Mouse (Mus musculus) G1E (cell line): Measurements from ENCODE around the gene Rsl24d1. TPM values are rescaled to one million over a fixed set of nuclear protein-coding genes. Genes with fewer than 3 reads are reported as not detected.

Source experiments
- ATAC-seq: 2 replicates; pipeline ENCODE4 v1.8.0; 2016; ENCODE audit warnings: mild to moderate bottlenecking; ENCODE audit not compliant: insufficient number of reproducible peaks, poor library complexity, low FRiP score, severe bottlenecking; ENCODE audit errors: extremely low read depth
- DNase-seq: peaks from one replicate; pipeline ENCODE4 v3.0.0; 2012; ENCODE audit warnings: low spot score
- H3K27me3 ChIP-seq: 2 replicates; pipeline ENCODE4 v1.6.1; 2012; ENCODE audit warnings: mild to moderate bottlenecking, low read length, inconsistent platforms; ENCODE audit not compliant: insufficient read depth
- H3K36me3 ChIP-seq: replicated peaks from 2 replicates; pipeline ENCODE3; 2012; ENCODE audit warnings: mild to moderate bottlenecking, inconsistent platforms
- H3K4me1 ChIP-seq: 2 replicates; pipeline ENCODE4 v1.6.1; 2012; ENCODE audit warnings: low read depth, low read length, inconsistent platforms, mixed read lengths; ENCODE audit not compliant: insufficient read depth
- H3K4me3 ChIP-seq: 2 replicates; pipeline ENCODE4 v1.5.1; 2012; ENCODE audit warnings: low read depth, mild to moderate bottlenecking, inconsistent platforms, low read length, moderate library complexity, mixed read lengths
- H3K9me3 ChIP-seq: replicated peaks from 2 replicates; pipeline ENCODE4 v1.6.1; 2012; ENCODE audit warnings: inconsistent platforms
- CTCF ChIP-seq: IDR thresholded peaks from 2 replicates; pipeline ENCODE4 v1.5.1; 2012; ENCODE audit warnings: low read depth, low read length, inconsistent platforms, mixed read lengths
- GATA1 ChIP-seq: IDR thresholded peaks from 2 replicates; pipeline ENCODE4 v1.6.1; 2012; ENCODE audit warnings: borderline replicate concordance, low read length, inconsistent platforms, mixed read lengths
- GATA2 ChIP-seq: IDR thresholded peaks from 2 replicates; pipeline ENCODE4 v1.6.1; 2012; ENCODE audit warnings: low read depth, low read length, inconsistent platforms, borderline replicate concordance
- POLR2AphosphoS5 ChIP-seq: IDR thresholded peaks from 2 replicates; pipeline ENCODE4 v1.6.1; 2012; ENCODE audit warnings: low read depth, low read length, inconsistent platforms; ENCODE audit not compliant: insufficient replicate concordance
- TAL1 ChIP-seq: conservative IDR thresholded peaks from 2 replicates; pipeline ENCODE4 v1.6.1; 2012; ENCODE audit warnings: low read depth, low read length, inconsistent platforms, mixed read lengths
- polyA plus RNA-seq: library from polyadenylated mRNA; stranded (reverse); fragments of >175 nt; gene quantifications from 2 replicates; pipeline ENCODE4 v1.2.3, GENCODE M21; 2012
- total RNA-seq, 2 experiments: library from RNA; stranded (forward) in 1 of 2; stranded (reverse) in 1 of 2; fragments of 200-1000 nt in 1 of 2; fragments of >200 nt in 1 of 2; fragmentation: Nextera tagmentation in 1 of 2; gene quantifications; 2 replicates each; pipeline ENCODE4 v1.2.3; 2014 to 2017

Rsl24d1 gene
- total and polyA plus RNA-seq, 3 experiments, result 35.4 to 256 (median 123) TPM

- peaks cover 69% of the 10 kb centered on the region for H3K36me3 ChIP-seq
- H3K4me3 ChIP-seq, result no peak overlapping the region
- H3K9me3 ChIP-seq, result no peaks in the 10 kb centered on the region
- H3K27me3 ChIP-seq, result no peaks in the 10 kb centered on the region
- DNase-seq (no peak), ATAC-seq (no peak)
- no peak for TF ChIP-seq GATA2
- TF ChIP-seq CTCF, result peak; percentile 6; the same call in 1 of the 2 replicates
- peaks cover 19% of the 10 kb centered on the region for H3K4me1 ChIP-seq
These were observed 4.8 kb downstream of the Rsl24d1 start for GRCm38 (mm10) chr9:73118012-73118411.

DNA sequence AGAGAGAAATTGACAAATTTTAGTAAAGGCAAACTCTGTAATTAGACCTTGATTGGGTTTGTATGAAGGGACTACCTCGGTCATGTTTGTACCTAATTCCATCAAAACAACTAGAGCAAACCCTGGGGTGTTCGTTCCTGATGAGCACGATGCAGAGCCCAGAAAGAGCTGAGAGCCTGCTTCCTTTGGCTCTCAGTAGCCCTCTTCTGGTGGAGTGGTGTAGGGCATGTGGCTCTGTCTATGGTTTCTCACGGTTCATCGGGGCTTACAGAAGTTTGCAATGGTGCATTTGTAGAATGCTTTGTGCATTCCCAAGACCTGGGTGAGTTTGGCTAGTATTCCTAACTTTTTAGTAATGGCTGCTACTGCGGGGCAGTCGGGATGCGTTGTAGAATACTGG lies 8.5 kb downstream of the Rsl24d1 start:
- ATAC-seq (peak; percentile 59; the same call in 1 of the 2 replicates), DNase-seq (no peak)
- H3K9me3 ChIP-seq, result no peaks in the 10 kb centered on the region
- H3K4me1 ChIP-seq, result peaks cover 6% of the 10 kb centered on the region; the same call in 1 of the 2 replicates
- H3K27me3 ChIP-seq, result no peaks in the 10 kb centered on the region
- H3K4me3 ChIP-seq, result no peak overlapping the region
- TF ChIP-seq POLR2AphosphoS5, result no peak
- TF ChIP-seq TAL1, result no peak
- TF ChIP-seq GATA1, result no peak
- TF ChIP-seq CTCF, result peak; percentile 38; the same call in 1 of the 2 replicates
- TF ChIP-seq GATA2, result no peak
- peaks cover 85% of the 10 kb centered on the region for H3K36me3 ChIP-seq

DNA sequence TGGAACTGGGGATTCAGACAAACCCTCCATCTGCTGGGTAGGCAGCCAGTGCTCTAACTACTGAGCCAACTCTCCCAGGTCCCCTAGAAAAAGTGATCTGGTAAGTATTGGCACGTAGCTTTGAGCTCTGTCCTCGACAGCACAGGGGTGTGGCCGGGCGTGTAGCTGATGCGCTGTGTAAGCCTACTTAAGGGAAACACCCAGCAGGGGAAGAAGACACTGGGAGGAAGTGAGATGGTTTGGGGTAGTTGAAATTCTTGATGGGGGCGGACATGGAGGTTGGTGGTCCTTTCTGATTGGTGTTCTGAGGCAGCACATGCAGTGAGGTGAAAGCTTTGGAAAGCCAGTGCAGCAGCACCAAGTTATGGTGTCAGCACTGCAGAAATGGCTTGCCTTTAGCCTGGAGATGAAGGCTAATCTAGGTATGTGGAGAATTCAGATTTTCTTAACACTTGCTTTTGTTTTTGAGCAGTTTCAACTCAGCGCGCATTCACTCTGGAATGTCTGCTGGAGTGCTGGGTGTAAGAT lies 11.9 kb downstream of the Rsl24d1 start:
- ATAC-seq (no peak), DNase-seq (no peak)
- Histone ChIP-seq H3K4me3 (no peak overlapping the region), H3K27me3 (no peaks in the 10 kb centered on the region), H3K4me1 (peaks cover 3% of the 10 kb centered on the region; the same call in 1 of the 2 replicates), H3K36me3 (peaks cover 94% of the 10 kb centered on the region), H3K9me3 (no peaks in the 10 kb centered on the region)
- TF ChIP-seq GATA1 (no peak), CTCF (no peak), POLR2AphosphoS5 (no peak), GATA2 (no peak), TAL1 (no peak)

GRCm38 (mm10) chr9:73127457-73127856 lies 14.2 kb downstream of the Rsl24d1 start:
- Histone ChIP-seq H3K4me3 (no peak overlapping the region), H3K9me3 (no peaks in the 10 kb centered on the region), H3K27me3 (no peaks in the 10 kb centered on the region), H3K36me3 (peaks cover 92% of the 10 kb centered on the region), H3K4me1 (no peaks in the 10 kb centered on the region; the same call in 1 of the 2 replicates)
- ATAC-seq (no peak), DNase-seq (no peak)
- TF ChIP-seq GATA2, result no peak
- TF ChIP-seq GATA1, result no peak

GRCm38 (mm10) chr9:73129875-73130274 lies 16.6 kb downstream of the Rsl24d1 start:
- Histone ChIP-seq H3K9me3 (no peaks in the 10 kb centered on the region), H3K27me3 (no peaks in the 10 kb centered on the region), H3K4me3 (no peak overlapping the region), H3K36me3 (peaks cover 72% of the 10 kb centered on the region), H3K4me1 (no peaks in the 10 kb centered on the region)
- no peak for ATAC-seq
- no peak for TF ChIP-seq POLR2AphosphoS5
- TF ChIP-seq GATA2, result no peak
- TF ChIP-seq GATA1, result no peak
- TF ChIP-seq CTCF, result no peak
- no peak for TF ChIP-seq TAL1
- DNase-seq, result no peak

DNA sequence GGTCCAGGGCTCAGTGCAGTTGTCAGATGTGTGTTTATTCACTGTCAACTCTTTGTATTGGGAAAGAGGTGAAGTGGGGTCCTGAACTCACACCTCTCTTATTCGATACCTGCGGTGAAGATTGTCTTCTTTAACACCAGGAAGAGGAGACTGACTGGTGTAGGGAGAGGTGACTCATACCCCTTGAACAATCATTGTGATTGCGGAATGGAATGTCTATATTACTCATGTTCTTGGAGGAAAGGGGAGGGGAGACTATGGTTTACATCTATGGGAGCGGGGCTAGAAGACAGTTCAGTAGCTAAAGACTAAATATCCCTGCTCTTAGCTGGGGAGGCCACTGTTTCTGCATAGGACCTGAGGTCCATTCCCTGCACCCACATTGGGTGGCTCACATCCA lies 17.3 kb downstream of the Rsl24d1 start:
- ATAC-seq, result no peak
- Histone ChIP-seq H3K27me3 (no peaks in the 10 kb centered on the region), H3K4me3 (no peak overlapping the region), H3K4me1 (no peaks in the 10 kb centered on the region), H3K9me3 (no peaks in the 10 kb centered on the region), H3K36me3 (peaks cover 66% of the 10 kb centered on the region)
- no peak for DNase-seq
- TF ChIP-seq CTCF, result no peak

DNA sequence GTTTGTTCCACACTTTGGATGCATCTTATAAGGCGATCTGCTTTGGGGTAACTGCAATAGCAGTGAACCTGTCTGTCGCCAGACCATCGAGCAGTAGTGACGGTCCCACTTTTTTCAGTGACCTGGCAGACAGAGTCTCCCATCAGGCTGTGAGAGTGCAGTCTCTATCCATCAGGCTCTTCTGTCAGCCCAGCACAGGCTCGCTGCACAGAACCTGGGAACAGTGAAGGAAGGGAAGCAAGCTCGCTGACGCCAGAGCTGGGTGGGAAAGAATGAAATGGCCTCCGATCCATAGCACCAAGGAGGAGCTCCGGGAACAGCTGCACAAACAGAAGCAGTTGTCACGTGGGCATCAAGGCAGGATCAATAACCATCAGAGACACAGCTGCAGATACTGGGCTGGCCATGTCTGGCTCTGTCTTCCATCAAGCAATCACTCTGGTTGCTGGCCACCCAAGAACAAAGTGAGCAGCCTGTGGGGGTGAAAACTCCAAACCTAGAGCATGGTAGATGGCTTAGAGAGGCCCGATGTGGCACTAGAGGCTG lies 24.2 kb downstream of the Rsl24d1 start:
- Histone ChIP-seq H3K9me3 (no peaks in the 10 kb centered on the region), H3K36me3 (peaks cover 2% of the 10 kb centered on the region), H3K4me1 (no peaks in the 10 kb centered on the region), H3K27me3 (0 out of 2 replicates have a peak, but pooled peaks cover 3% of the 10 kb centered on the region), H3K4me3 (no peak overlapping the region)
- DNase-seq (no peak), ATAC-seq (no peak)
- no peak for TF ChIP-seq TAL1
- TF ChIP-seq CTCF, result no peak
- no peak for TF ChIP-seq GATA2
- TF ChIP-seq POLR2AphosphoS5, result no peak
- TF ChIP-seq GATA1, result no peak
